Mouse (Mus musculus) granulocyte monocyte progenitor cell, adult 5-6 weeks (primary cell): ENCODE data around the gene Cars2. TPM values are rescaled to one million over a fixed set of nuclear protein-coding genes. Genes with fewer than 3 reads are reported as not detected.
A peak's percentile ranks its signal among the peaks of the same experiment; 100 is the strongest.
"Not testable (repeated sequence)": the region's sequence is repeated elsewhere in the genome, so short reads cannot be mapped to it uniquely, and the experiment has no call there.

ENCODE experiments used
- ATAC-seq: replicated peaks from 2 replicates; pipeline ENCODE4 v1.8.0; 2016; ENCODE audit warnings: mild to moderate bottlenecking, moderate TSS enrichment, inconsistent platforms; ENCODE audit not compliant: poor library complexity, severe bottlenecking
- total RNA-seq, 2 experiments: library from RNA; stranded (forward) in 1 of 2; stranded (reverse) in 1 of 2; fragments of 200-712, 200-1000 nt in 1 of 2; fragments of >200 nt in 1 of 2; fragmentation: Nextera tagmentation in 1 of 2; gene quantifications; 2 replicates each; pipeline ENCODE4 v1.2.3; 2014 to 2017

Cars2 gene
- total RNA-seq, 2 experiments from 2014 or later = 38.4 to 51.9 TPM

DNA sequence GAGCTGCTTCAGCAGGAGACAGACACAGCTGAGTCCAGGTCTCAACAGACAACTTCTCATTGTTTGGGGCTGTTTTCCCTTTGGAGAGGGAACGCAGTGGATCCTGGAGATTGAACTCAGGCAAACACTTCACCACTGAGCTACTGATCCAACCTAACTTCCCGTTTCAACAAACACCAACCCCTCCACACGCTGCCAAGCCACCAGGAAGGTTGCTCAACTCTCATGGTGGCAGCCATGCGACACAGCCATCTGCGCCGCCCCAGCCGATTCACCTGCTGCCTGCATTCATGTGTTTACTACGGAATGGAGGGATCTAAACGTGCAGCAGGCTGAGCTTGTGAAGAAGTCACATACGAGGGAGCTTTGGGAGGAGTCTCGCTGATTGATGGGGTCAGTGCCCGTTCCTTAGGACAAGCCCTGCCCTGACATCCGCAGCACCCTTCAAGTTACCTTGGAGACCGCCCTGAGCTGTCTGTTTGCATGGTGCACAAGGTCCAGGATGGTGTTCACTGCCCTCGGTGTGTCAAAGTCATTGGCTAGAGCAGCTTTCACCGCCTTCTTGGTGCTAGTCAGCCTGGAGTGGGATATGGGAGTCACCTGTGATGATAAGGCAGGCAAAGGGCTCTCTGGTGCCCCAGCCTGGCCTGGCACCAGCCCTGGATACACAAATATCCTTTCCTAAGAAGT lies 33.1 kb downstream of the Cars2 start:
- ATAC-seq = peak; percentile 89

DNA sequence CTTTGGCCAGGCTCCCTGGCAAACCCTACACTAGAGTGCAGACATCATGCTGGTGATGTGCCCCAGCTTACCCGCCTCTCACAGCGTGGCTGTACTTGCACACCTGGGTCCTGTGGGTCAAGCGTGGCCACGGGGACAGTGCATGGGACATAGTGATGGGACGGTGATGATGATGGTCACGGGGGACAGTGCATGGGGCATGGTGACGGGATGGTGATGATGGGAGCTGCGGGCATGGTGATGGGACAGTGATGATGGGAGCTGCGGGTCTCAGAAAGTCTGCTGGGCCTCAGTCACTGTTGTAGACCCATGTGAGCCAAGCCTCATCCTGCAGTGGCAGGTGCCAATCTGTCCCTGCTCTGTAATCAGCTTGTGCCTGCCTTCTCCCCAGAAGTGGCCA lies 34.3 kb downstream of the Cars2 start:
- ATAC-seq = no peak

DNA sequence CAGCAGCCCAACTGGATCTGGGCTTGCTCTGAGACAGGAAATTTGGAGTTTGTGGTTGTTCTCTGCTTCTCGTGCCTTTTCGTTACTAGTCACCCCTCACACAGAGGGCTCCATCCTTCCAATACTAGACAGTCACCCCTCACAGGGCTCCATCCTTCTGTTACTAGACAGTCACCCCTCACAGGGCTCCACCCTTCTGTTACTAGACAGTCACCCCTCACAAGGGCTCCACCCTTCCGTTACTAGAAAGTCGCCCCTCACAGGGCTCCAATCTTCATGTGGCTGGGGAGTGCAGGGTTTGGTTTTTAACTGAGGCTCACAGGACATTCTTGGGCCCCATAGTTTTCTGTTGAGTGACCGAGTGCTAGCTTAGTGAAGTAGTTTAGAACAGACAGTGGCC lies 37.3 kb downstream of the Cars2 start:
- no peak for ATAC-seq

DNA sequence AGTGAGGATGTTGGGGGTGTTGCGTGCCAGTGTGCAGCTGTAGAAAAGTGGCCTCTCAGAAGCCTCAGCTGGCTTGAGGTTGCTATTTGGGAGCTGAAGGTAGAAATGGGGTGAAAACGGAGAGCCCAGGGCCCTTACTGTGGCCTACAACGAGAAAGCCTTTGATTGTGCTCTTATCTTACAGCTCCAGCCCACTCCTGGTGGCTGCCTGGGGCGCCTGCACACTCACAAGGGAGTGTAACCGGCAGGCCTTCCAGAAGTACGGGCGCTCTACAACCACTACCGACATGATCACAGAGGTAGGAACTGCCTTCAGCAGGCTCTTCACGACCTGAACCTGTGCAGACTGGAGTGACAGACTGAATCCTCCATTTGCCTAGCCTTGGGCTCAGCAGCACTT lies 37.9 kb downstream of the Cars2 start:
- ATAC-seq = no peak

DNA sequence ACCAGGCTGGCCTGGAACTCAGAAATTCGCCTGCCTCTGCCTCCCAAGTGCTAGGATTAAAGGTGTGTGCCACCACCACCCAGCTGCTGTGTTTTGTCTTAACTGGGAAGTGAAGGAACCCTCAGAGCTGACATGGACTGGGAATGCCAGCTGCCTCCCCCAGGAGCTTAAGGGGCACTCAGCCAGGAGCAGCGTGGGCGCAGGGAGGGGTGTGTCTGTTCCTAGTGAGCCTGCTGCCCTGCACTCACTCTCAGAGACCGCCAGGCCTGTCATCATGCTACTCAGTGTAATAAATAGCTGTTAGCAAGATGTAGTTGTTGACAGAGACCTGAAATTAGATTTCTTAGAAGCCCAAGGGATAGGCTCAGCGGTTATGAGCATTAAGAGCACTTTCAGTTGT lies 39.6 kb downstream of the Cars2 start:
- ATAC-seq = no peak

DNA sequence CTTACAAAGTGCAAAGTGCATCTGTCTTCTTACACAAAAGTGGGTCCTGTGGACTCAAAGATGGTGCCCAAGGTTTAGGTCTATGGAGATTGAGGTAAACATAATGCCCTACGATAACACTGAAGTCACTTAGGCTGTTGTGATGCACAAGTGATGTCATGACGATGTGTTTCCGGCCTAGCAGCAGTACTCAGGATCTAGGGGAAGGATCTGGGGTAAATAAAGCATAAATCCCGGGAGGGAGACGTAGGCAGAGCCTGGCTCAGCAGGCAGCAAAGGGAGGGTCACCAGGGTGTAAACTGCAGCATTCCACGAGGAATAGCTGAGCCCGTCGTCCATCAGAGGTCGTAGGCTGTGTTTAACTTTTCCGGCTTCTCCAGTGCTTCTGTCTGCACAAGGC lies 41.7 kb downstream of the Cars2 start:
- ATAC-seq = no peak

DNA sequence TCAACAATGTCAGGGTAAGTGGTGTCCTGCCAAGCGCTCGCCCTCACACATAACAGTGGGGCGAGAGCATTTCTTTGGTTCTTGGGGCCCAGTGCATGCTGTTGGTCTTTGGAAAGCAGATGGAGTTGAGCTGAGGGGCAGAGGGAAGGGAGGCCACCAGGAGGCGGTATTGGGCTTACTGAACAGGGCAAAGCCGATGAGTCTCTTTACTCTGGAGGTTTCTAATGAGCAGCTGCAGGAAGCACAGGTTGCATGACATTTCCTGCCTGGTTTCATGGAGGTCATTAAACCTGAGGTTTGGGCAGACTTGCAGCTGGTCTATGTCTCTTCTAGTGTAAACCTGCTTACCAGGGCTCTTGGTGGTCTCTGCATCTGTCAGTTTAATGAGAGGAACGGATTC lies 43.8 kb downstream of the Cars2 start:
- peak; percentile 84 for ATAC-seq

DNA sequence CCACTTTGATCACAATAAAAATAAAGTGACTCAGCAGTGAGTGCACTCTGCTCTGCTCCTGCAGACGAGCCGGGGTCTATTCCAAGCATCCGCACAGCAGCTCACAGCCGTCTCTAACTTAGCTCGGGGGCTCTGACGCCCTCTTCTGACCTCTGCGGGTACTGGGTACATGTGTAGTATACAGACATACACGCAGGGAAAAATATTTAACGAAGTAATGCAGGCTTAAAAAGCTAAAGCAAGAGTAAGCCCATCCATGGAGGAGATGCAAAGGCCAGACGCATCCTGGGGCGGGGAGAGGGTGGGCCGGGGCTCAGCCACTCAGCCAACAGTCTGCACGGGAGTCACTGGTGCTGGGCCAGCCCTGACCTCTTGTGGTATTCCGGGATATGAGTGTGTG lies 44.5 kb downstream of the Cars2 start:
- ATAC-seq = no peak

DNA sequence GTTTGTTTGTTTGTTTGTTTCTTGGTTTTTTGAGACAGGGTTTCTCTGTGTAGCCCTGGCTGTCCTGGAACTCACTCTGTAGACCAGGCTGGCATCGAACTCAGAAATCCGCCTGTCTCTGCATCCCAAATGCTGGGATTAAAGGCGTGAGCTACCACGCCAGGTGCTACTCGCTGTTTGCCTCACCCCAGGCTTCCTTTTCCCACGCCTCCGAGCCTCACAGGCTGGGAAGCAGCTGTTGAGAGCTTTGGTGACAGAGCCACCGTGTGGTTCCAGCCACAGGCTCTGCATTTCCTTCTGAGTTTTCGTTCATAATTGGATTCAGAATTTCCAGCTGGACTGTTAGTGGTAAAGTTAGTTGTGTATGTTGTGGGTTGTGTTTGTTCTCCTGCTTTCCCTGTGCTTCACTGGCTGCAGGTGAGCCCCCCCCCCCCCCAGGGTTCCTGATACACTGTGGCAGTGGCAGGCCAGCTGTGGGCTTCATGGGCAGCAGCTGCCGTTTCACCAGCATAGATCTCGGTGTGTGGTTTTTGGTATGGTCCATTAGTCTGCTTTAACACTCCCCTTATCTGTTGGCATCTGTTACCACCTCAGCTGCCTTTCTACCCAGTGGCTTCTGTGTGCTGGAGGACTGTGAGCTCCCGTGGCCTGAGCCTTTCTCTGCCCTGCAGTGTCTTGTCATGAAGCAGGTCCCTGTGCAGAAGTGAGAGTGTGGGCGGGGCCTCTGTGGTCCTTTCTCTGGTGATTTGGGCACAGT lies 46.9 kb downstream of the Cars2 start:
- ATAC-seq = 0 out of 2 replicates have a peak, but pooled peaks have one; percentile 6

DNA sequence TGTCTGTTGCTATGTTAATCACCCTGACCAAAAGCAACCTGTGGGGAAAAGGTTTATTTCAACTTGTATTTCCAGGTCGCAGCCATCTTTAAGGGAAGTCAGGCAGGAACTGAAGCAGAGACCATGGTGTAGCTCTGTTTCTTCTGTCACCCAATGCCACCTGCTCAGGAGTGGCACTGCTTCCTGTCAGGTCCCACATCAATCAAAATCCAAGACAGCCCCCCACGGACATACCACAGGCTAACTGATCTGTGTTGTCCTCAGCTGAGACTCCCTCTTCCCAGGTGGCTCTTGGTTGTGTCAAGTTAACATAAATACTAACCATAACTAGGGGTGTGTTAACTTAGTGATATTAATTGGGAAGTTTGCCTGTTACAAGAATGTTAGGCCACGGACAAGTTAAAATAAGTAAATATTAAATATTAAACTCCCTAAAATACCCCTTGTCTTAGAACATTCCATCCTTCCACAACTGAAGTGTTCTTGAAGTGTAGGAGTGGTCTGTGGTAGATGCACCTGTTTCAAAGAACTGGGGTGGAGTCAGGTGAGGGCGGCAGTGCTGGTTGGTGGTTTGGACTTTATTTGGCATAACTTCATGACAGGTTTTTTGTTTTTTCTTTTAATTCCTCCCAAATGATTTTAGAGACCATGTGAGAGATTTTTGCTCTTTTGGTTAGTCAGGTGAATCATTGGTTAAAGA lies 51.6 kb downstream of the Cars2 start:
- no peak for ATAC-seq

DNA sequence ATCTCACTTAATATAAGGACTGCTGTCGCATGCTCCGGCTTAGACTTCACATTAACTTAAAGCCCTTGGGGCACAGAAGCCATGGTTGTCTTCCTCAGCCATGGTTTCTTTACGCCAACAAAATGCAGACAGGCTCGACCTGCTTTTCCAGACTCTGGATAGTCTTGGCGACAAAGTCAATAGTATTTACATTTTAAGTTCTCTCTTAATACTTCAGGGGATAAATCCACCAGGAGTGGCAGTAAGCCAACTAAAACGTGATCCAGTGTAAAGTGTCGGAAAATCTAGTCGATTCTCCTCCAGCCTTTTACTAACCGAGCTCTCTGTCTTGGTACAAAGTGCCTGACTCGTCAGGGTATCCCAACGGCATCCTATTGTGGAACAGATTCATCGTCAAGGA lies 52.3 kb downstream of the Cars2 start:
- ATAC-seq = no peak

DNA sequence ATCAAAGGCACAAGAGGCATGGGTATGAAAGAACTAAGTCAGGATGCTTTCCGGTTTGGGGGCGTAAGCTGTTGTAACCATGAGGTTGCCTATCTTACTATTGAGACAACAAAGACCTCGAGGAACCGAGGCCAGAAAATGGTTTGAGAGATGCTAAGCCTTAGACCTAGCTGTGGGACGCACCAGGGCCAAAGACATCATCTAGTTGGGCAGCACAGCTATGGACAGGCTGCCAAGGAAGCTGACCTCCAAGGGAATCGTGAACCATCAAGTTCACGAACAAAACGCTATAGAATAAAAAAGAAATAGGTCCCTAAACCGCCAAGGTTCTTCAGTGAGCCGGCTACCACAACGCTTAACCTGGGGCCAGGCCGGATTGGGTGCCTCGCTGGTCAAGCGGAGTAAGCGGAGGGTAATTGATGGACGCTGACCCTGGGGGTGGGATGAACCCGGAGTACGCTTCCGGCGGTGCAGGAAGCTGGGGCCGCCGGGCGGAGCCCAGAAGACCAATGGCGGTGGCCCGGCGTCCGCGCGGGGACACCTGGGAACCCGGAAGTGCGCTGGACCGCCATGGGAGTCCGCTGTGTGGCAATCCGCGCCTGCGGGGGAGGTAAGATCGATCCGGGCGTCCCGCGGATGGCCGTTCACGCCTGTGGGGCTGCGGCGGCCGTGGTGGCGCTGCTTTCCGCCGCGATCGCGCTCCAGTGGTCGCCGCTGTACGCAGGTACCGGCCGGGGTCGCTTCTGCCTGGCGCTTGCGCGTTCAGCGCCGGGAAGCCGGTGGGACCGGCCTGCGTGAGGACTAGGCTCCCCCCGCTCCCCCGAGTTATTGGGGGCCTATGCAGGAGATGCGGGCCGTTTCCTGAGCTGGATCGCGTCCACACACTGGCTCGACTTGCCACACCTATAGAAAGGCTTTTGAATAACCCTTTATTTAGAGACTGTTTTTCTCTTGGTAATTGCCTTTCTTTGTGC lies 53.3 kb downstream of the Cars2 start, which contains the start of gene Naxd:
TSS of gene Naxd (plus strand) at position 490 of the 974 bp plus-strand sequence.
- ATAC-seq = peak; percentile 99

DNA sequence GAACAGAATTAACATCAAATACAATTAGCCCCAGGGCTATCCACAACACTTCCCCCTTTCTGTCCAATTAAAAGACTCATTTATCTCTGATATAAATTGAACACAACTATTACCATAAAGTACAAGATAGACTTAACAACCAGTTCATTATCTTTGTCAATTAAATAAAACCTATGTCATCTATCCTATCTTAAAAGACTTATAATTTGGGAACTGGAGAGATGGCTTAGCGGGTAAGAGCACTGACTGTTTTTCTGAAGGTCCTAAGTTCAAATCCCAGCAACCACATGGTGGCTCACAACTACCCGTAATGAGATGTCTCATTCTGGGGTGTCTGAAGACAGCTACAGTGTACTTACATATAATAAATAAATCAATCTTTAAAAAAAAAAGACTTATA lies 58.2 kb downstream of the Cars2 start:
- not testable (repeated sequence) for ATAC-seq

DNA sequence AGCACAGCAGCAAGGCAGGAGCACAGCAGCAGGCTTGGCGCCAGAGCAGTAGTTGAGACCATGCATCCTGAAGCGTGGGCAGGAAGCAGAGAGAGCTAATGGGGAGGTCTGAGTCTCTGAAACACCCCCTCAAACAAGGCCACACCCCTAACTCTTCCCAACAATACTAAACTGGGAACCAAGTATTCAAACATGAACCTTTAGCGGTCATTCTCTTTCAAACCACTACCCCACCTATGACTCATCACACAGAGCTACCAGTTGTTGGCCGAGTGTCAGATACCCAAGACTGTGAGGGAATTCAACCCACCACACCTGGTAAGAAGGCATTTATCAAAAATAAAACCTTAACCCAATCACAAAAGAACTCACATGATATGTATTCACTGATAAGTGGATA lies 63.4 kb downstream of the Cars2 start:
- peak; percentile 39; the same call in 1 of the 2 replicates for ATAC-seq

DNA sequence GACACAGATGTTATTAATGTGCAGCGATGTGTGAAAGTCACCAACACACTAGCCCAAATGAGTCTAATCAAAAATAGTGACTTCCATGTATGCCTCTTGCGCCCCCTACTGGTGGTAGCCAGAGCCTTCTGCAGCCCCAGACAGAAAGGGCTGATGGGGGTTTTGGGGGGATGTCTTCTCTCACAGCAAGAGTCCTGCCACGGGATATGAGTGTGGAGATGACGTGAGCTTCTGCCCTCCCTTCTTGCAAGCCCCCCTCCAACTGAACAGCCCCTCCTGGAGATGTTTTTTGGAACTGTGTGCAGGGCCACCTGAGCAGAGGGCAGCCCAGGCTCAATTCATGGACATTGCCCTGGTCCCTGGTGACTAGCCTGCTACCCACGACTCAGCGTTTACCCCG lies 64.4 kb downstream of the Cars2 start:
- ATAC-seq = peak; percentile 76

DNA sequence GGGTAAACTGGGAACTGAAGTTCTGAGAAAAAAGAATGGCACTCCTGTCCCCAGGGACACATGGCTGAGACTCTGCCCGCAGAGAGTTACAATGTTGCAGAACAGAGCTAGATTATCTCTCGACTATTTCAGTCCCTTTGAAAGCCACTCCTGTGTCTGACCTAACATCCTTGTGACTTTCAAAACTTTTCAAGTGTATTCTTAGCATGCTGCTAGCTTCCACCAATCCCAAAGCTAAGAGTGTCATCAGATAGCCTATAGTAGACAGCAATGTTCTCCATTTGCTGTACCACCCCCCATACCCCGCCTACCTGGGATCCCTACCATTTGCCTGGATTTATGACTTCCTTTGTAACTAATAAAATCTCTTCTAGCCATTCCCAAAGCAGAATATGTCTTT lies 68.0 kb downstream of the Cars2 start:
- ATAC-seq = no peak

DNA sequence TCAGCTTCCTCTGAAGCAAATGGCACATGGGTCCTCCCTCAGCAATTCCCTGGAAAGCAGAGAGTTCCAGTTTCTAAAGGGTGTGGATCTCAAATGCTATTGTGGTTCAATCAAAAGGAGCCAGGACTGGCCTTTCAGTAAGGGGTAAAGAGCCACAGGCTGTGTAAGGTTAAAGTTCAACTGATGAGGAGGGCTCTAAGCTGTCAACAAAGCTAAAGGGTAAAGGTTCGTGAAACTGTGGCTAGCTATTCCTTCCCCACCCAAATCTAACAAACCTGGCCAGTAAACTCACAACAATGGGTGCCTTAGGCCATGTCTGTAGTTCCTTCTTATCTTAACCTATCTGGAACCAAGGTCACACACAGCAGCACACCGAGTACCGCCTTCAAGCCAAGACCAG lies 68.7 kb downstream of the Cars2 start:
- no peak for ATAC-seq

DNA sequence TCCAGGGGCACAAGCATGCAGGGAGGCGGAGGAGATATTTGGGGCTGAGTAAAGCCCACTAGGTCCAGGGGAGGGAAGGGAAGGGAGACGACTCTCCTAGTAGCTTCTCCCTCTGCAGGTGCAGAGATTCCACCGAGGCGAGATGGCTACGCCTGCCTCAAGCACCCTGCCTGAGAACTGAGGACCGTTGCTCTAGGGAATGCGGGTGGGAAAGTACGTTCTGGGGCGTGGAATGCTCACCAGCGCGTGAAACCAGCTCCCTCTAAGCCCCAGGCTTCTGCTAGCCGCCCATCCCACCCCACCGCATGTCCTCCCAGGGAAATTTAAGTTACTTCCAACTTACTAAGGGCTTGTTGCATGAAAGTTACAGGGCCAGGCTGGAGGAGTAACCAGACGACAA lies 71.0 kb downstream of the Cars2 start:
- ATAC-seq = no peak

DNA sequence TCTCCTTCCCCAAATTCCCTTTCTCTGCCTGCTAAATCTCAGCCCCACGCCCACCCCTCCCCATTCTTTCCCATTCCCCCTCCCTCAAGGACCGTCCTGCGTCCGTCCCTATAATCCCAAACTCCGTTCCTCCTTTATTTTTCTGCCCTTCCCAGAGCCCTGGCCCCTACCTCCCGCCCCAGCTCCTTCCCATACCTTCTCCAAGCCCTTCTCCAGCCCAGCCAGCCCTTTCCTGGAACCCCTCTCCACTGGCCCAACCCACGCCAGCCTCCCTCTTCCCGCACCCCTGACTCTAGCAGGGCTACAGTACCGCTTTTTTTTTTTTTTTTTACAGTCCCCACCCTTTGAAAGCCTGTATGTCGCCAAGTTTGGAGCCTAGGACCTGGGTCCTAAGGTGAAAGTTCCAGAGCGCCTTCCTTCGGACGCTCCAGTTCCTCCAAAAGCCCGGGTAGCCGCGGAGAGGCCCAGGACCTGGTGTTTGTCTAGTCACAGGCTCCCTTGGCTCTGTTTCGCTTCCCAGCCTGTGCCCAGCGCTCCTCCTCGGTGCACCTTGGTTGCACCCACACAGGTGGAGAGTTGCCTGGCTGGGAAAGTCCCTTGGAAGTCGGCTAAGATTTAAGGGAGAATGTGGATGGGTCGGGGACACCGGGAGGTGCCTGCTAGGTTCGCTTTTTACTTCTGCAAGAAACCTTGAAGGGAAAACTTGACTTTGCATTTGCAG lies 71.6 kb downstream of the Cars2 start:
- no peak for ATAC-seq
